ENCODE assay signal across 8 mouse cellular contexts in genomic region chr9:48893986-48894385, GRCm38 (mm10). TPM values are rescaled to one million over a fixed set of nuclear protein-coding genes. Genes with fewer than 3 reads are reported as not detected.
DNase-seq lines count a peak whose midpoint lies in the region; ATAC-seq and TF ChIP-seq lines count a peak whose summit lies in the region.

No protein-coding gene starts in this region.

- H3K36me3 ChIP-seq in MEL (ENCODE audit: control insufficient read depth in 1 of 2, insufficient read depth in 2 of 2, low read length in 2 of 2) = no peaks in the 10 kb centered on the region

- intact Hi-C loops in gastrocnemius, postnatal 14 days (cut with DNase I; ENCODE audit: low total_unique reads) = loop anchor here (2.0 kb wide), 2 partner anchors 33 to 249 kb away; no protein-coding TSS in a partner anchor

- peak; percentile 78 for TF ChIP-seq RAD21 in MEL (IDR thresholded peaks at IDR 0.05; ENCODE audit: low read depth, low read length)

- peaks cover 0 to 1% of the 10 kb centered on the region in 2 experiments; a peak in 1 of 4 replicates for H3K27me3 ChIP-seq in MEL (ENCODE audit: control insufficient read depth in 1 of 2, insufficient read depth in 2 of 2, low read length in 2 of 2)

- DNase-seq in MEL (ENCODE audit: low read depth, low spot score) = peak; percentile 81
- peak; percentile 81 for DNase-seq in adrenal gland, postnatal 10 days
- peak; percentile 93 for DNase-seq in embryo, embryonic 10.5 days (ENCODE audit: low spot score)
- peak; percentile 55 for DNase-seq in gastrocnemius, postnatal 14 days
- peak; percentile 74 to 88 for DNase-seq in layer of hippocampus, adult 2 months (ENCODE audit: low spot score in 2 of 2)
- peak; percentile 83 for DNase-seq in lung, postnatal 14 days
- peak; percentile 85 to 87 for DNase-seq in right cerebral cortex, adult 2 months (ENCODE audit: low spot score in 2 of 2)

- peak; percentile 64 to 76 (median 72) for TF ChIP-seq CTCF in MEL (IDR thresholded peaks at IDR 0.05 in 2 of 3, conservative IDR thresholded peaks at IDR 0.05 in 1 of 3; ENCODE audit: control insufficient read depth in 1 of 3, insufficient read depth in 1 of 3, low read depth in 2 of 3, low read length in 3 of 3, poor library complexity in 1 of 3, severe bottlenecking in 1 of 3)
- peak; percentile 86 for TF ChIP-seq CTCF in layer of hippocampus, adult 2 months (conservative IDR thresholded peaks at IDR 0.05)

- H3K9me3 ChIP-seq in MEL (replicated peaks; ENCODE audit: insufficient read depth, low read length) = no peaks in the 10 kb centered on the region

- no peaks in the 10 kb centered on the region for H3K79me2 ChIP-seq in MEL (ENCODE audit: control insufficient read depth, insufficient read depth, low read length, poor library complexity)

- H3K4me3 ChIP-seq in MEL (ENCODE audit: control insufficient read depth in 1 of 2, insufficient read depth in 1 of 2, low read depth in 2 of 2, low read length in 2 of 2) = no peak overlapping the region
- no peak overlapping the region for H3K4me3 ChIP-seq in layer of hippocampus, adult 2 months

- H3K9ac ChIP-seq in MEL (ENCODE audit: control insufficient read depth, low read depth, low read length, poor library complexity, severe bottlenecking) = no peak overlapping the region

- H3K4me1 ChIP-seq in MEL (ENCODE audit: control insufficient read depth in 1 of 2, insufficient read depth in 2 of 2, low read length in 2 of 2) = no peaks in the 10 kb centered on the region

- H3K27ac ChIP-seq in MEL (ENCODE audit: control insufficient read depth, low read depth, low read length) = no peak overlapping the region
- H3K27ac ChIP-seq in layer of hippocampus, adult 2 months = no peak overlapping the region

- TF ChIP-seq EP300 in MEL (IDR thresholded peaks at IDR 0.05; ENCODE audit: low read depth in 1 of 2, low read length in 2 of 2) = no peak

- ATAC-seq in inflammation-experienced regulatory T-cells, adult 6 months = no peak

- no peak for TF ChIP-seq POLR2A in MEL (IDR thresholded peaks at IDR 0.05; ENCODE audit: control insufficient read depth in 1 of 2, insufficient read depth in 1 of 2, low read depth in 1 of 2, low read length in 2 of 2, poor library complexity in 1 of 2)

TF ChIP-seq in MEL, 35 proteins besides CTCF, POLR2A, EP300 and RAD21:
- TF ChIP-seq ZMIZ1 (IDR thresholded peaks at IDR 0.05; ENCODE audit: low read depth, low read length) (no peak), MAX (IDR thresholded peaks at IDR 0.05; ENCODE audit: low read length) (no peak), BHLHE40 (IDR thresholded peaks at IDR 0.05; ENCODE audit: borderline replicate concordance, low read depth, low read length) (no peak), USF1 (IDR thresholded peaks at IDR 0.05; ENCODE audit: low read depth, low read length) (no peak), CHD1 (IDR thresholded peaks at IDR 0.05; ENCODE audit: low read depth, low read length) (no peak), ZC3H11A (IDR thresholded peaks at IDR 0.05; ENCODE audit: low read depth, low read length) (peak; percentile 75), TAL1 (IDR thresholded peaks at IDR 0.05; ENCODE audit: low read length) (no peak), TBP (IDR thresholded peaks at IDR 0.05; ENCODE audit: low read depth, low read length) (no peak), GABPA (IDR thresholded peaks at IDR 0.05; ENCODE audit: low read depth, low read length) (no peak), ZKSCAN1 (IDR thresholded peaks at IDR 0.05; ENCODE audit: low read depth, low read length) (no peak), SMC3 (IDR thresholded peaks at IDR 0.05; ENCODE audit: low read depth, low read length) (peak; percentile 89)

RNA-seq across cellular contexts. Expression of gene Htr3a, which starts 16.9 kb away (rescaled TPM):
- total RNA-seq in MEL (2012; rRNA removed) = not detected in 2 replicates
- polyA plus RNA-seq in MEL (2012; ENCODE audit: insufficient read depth in 1 of 2, insufficient read length in 2 of 2, low read depth in 1 of 2, low replicate concordance in 2 of 2, missing spikeins in 1 of 2) = not detected
- total RNA-seq in adrenal gland, postnatal 10 days (2021) = 1 to 10 TPM; 3.7 to 5.8 TPM
- not detected for total RNA-seq in gastrocnemius, postnatal 14 days (2021)
- 10 to 100 TPM; 12.8 to 14.0 TPM for total RNA-seq in layer of hippocampus, adult 2 months (2021)
- not detected for polyA plus RNA-seq in inflammation-experienced regulatory T-cells, adult 6 months (2017; shearing (Covaris generic))

RNA-seq across cellular contexts. Expression of gene Zbtb16, which starts 58.0 kb away (rescaled TPM):
- 0.04 and 0.07 TPM in 2 replicates for total RNA-seq in MEL (2012; rRNA removed)
- under 1 TPM in 1 of 2 experiments, not detected in 1; 0.72 TPM for polyA plus RNA-seq in MEL (2012; ENCODE audit: insufficient read depth in 1 of 2, insufficient read length in 2 of 2, low read depth in 1 of 2, low replicate concordance in 2 of 2, missing spikeins in 1 of 2)
- 10 to 100 TPM; 28.0 to 83.4 TPM for total RNA-seq in adrenal gland, postnatal 10 days (2021)
- 100 to 1,000 TPM in 1 of 2 experiments, 10 to 100 TPM in 1; 70.1 to 157 TPM for total RNA-seq in gastrocnemius, postnatal 14 days (2021)
- total RNA-seq in layer of hippocampus, adult 2 months (2021) = 100 to 1,000 TPM; 143 to 149 TPM
- not detected for polyA plus RNA-seq in inflammation-experienced regulatory T-cells, adult 6 months (2017; shearing (Covaris generic))

Comparison
In these comparisons a context has a peak if more than half of its experiments do, and no peak if none do; other contexts are left out.
1. RNA of gene Zbtb16, which starts 58.0 kb away (total RNA-seq): 70.1 to 157 TPM in gastrocnemius, postnatal 14 days, 143 to 149 TPM in layer of hippocampus, adult 2 months and 28.0 to 83.4 TPM in adrenal gland, postnatal 10 days; 0.04 to 0.07 TPM in MEL; every median in the first group is over 10 times any median in the second.
2. Peak in every context shown above with its lines, with median percentiles within 50 percentile points of each other: DNase-seq.